Mouse (Mus musculus): ENCODE measurements at regions not wholly inside any gene's neighbourhood (a gene's known extent, or its start where the extent isn't known, plus 50 kb on each side); places are given as distances from the start of the nearest gene placed in this dataset.
A peak's percentile ranks its signal among the peaks of the same experiment; 100 is the strongest.

DNA sequence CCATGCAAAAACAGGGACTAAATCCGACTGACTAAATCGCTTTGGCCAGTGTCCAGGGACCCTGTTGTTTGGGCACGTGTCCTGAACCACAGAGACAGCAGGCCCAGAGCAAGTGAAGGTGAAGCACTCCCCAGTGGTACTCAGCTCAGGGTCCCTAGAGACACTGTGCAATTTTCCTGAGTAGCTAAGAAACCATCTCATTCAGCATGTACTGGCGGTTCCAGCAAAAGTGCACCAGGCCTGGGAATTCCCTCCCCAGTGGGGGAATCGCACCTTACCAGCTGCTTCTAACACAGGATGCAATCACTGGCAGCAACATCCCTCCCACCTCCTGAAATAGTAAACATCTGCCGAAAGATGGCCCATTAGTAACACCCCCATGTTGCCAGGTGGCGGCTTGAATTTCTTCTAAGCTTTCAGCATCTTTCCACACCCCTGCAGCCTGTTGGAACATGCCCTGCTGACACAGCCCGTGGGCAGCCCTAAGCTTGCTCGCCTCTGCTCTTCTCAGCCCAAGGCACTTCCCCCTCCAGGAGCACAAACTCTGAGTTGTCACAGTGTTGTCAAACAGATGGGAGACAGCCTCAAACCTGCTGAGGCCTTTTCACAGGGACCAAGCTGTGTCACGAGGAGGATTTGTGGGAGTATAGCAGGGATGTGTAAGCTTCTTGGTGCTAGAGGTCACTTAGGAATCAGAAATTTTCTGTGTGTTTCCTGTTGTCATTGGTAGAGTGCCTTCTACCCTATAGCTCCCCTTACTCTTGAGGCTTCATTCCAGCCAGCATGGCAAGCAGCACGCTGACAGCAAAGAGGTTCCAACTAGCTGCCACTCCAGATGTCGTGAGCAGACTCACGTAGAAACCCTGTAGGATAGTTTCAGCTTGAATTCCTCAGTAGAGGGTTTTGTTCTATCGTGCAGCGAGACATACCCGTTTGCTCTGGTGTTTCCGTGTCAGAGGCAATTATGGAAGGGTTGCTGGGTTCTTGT is 186.8 kb upstream of the Ntm start:
- WGBS: 26% methylated on average over 17 of the region's 17 CpGs
- H3K27ac ChIP-seq (ENCODE audit: low read depth, low read length): no peak overlapping the region
- H3K9ac ChIP-seq (ENCODE audit: low read depth, low read length): no peak overlapping the region
- no peaks in the 10 kb centered on the region for H3K36me3 ChIP-seq (ENCODE audit: control insufficient read depth, insufficient read depth, low read length)
- H3K4me2 ChIP-seq (replicated peaks; ENCODE audit: low read depth, low read length): no peak overlapping the region
- H3K27me3 ChIP-seq (ENCODE audit: control insufficient read depth, insufficient read depth, low read length): 0 out of 2 replicates have a peak, but pooled peaks cover 3% of the 10 kb centered on the region
- ATAC-seq (ENCODE audit: low FRiP score, low TSS enrichment): peak; percentile 75; the same call in 1 of the 2 replicates
- H3K4me3 ChIP-seq (ENCODE audit: low read length): no peak overlapping the region
- H3K4me1 ChIP-seq (ENCODE audit: control insufficient read depth, insufficient read depth, low read length): no peaks in the 10 kb centered on the region
- no peaks in the 10 kb centered on the region for H3K9me3 ChIP-seq (ENCODE audit: control insufficient read depth, low read length)

DNA sequence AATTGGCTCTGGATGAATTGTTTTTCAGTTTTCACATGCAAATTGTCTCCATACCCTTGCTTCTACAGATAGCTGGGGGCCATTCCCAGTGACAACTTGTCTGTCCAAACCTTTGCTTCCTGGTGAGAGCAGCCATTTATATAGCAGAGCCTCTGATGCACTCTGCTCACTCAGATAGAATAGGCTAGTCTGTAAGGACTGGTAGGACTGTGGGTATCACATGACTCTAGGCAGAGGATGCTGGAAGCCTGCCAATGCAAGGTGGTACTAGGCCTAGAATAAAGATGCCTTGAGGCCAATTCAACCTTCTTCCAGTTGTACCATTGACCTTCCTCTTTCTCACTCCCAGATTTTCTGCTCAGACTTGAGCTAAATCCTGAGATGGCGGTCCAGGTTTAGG is 188.2 kb upstream of the Ntm start:
- no peaks in the 10 kb centered on the region for H3K4me1 ChIP-seq (ENCODE audit: control insufficient read depth, insufficient read depth, low read length)
- WGBS: 87% methylated on average over 1 of the region's 1 CpGs
- 0 out of 2 replicates have a peak, but pooled peaks cover 3% of the 10 kb centered on the region for H3K27me3 ChIP-seq (ENCODE audit: control insufficient read depth, insufficient read depth, low read length)
- H3K36me3 ChIP-seq (ENCODE audit: control insufficient read depth, insufficient read depth, low read length): no peaks in the 10 kb centered on the region
- no peak overlapping the region for H3K27ac ChIP-seq (ENCODE audit: low read depth, low read length)
- H3K4me2 ChIP-seq (replicated peaks; ENCODE audit: low read depth, low read length): no peak overlapping the region
- H3K9me3 ChIP-seq (ENCODE audit: control insufficient read depth, low read length): no peaks in the 10 kb centered on the region
- H3K9ac ChIP-seq (ENCODE audit: low read depth, low read length): no peak overlapping the region
- no peak overlapping the region for H3K4me3 ChIP-seq (ENCODE audit: low read length)
- ATAC-seq (ENCODE audit: low FRiP score, low TSS enrichment): no peak

DNA sequence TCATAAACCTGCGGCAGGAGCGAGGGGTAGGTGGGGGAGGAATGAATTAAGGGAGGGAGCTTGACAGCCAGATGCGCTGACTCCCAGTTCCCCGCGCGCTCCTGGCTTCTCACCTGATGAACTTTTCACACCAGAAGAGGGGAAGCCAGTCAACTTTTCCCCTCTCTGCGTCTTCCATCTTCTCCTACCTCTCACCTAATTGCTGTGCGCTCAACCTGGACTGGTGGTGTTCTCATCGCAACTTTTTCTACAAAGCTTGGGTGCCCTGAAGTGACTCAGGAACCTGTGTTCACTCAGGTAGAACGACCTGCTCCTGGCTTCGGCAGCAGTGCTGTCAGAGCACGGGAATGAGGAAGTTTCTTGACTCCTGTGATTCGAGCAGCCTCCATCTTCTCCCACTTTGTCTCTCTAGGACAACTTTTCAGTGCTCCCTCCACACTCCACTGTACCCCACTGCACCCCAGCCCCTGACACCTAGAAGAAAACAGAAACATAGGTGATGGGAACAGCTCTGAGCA is 203.4 kb upstream of the Ntm start:
- peaks cover 14% of the 10 kb centered on the region; the same call in 1 of the 2 replicates for H3K4me1 ChIP-seq (ENCODE audit: control insufficient read depth, insufficient read depth, low read length)
- no peak for ATAC-seq (ENCODE audit: low FRiP score, low TSS enrichment)
- no peak overlapping the region for H3K4me2 ChIP-seq (replicated peaks; ENCODE audit: low read depth, low read length)
- no peak overlapping the region for H3K4me3 ChIP-seq (ENCODE audit: low read length)
- peak overlapping the region; percentile 42; the same call in 1 of the 2 replicates for H3K27ac ChIP-seq (ENCODE audit: low read depth, low read length)
- no peak overlapping the region for H3K9ac ChIP-seq (ENCODE audit: low read depth, low read length)
- no peaks in the 10 kb centered on the region for H3K36me3 ChIP-seq (ENCODE audit: control insufficient read depth, insufficient read depth, low read length)
- WGBS: 57% methylated on average over 13 of the region's 13 CpGs
- no peaks in the 10 kb centered on the region for H3K27me3 ChIP-seq (ENCODE audit: control insufficient read depth, insufficient read depth, low read length)
- no peaks in the 10 kb centered on the region for H3K9me3 ChIP-seq (ENCODE audit: control insufficient read depth, low read length)

DNA sequence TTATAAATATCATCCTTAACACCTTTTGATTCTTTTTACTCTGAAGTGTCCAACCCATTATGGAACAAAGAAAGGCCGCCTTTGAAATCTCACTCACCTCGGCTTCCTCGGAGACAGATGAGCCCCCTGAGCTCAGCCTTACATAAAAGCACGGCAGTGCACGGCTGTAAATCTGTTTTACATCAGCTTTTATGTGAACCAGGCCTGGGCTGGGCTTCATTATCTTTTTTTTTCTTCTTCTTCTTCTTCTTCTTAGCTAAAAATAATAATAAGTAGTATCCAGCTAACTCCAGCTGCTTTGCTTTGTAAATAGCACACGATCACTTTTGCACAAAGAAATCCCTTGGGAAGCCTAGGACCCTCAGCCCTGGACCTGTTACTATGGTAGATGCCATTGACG is 204.3 kb upstream of the Ntm start:
- Histone ChIP-seq H3K36me3 (ENCODE audit: control insufficient read depth, insufficient read depth, low read length) (no peaks in the 10 kb centered on the region), H3K4me3 (ENCODE audit: low read length) (no peak overlapping the region), H3K4me2 (replicated peaks; ENCODE audit: low read depth, low read length) (no peak overlapping the region), H3K27me3 (ENCODE audit: control insufficient read depth, insufficient read depth, low read length) (no peaks in the 10 kb centered on the region), H3K9ac (ENCODE audit: low read depth, low read length) (no peak overlapping the region), H3K27ac (ENCODE audit: low read depth, low read length) (no peak overlapping the region), H3K4me1 (ENCODE audit: control insufficient read depth, insufficient read depth, low read length) (peaks cover 14% of the 10 kb centered on the region; the same call in 1 of the 2 replicates), H3K9me3 (ENCODE audit: control insufficient read depth, low read length) (no peaks in the 10 kb centered on the region)
- no peak for ATAC-seq (ENCODE audit: low FRiP score, low TSS enrichment)
- WGBS: 16% methylated on average over 7 of the region's 7 CpGs

DNA sequence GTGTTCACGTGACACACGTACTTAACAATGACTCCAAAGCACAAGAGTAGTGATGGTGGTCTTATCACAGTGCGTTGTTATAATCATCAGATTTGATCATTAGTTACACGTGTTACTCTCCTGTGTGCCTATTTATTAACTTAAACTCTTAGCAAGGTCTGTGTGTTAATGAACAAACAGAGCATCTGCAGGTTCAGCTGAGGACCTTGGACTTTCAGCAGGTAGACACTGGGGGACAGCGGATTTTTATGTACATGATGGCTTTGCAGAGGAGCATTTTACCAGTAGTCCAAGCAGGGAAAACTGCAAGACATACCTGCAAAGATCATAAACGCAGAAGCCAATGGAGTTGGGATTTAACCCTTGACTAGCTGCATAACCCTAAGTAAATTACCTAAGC is 211.7 kb upstream of the Ntm start:
- 85% methylated on average over 6 of the region's 6 CpGs for whole genome bisulfite sequencing
- no peak for ATAC-seq (ENCODE audit: low FRiP score, low TSS enrichment)
- no peaks in the 10 kb centered on the region for H3K9me3 ChIP-seq (ENCODE audit: control insufficient read depth, low read length)

DNA sequence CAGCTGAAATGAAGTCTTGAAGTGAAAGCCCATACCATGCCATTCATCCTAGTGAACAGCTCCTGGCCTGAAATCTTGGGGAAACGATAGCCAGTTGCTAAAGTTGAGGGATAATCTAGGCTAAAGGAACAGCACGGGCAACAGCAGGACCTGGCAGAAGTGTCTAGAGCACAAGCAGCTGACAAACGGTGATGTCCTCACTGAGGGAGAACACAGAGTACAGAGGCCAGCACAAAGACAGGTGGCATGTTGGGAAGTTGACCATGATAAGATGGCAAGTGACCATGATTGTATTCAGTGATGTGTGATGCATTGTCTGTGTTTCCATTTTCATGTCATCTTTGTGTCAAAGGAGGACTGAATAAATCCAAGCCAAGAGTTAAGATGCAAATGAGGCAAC is 212.4 kb upstream of the Ntm start:
- ATAC-seq (ENCODE audit: low FRiP score, low TSS enrichment): no peak
- Histone ChIP-seq H3K36me3 (ENCODE audit: control insufficient read depth, insufficient read depth, low read length) (no peaks in the 10 kb centered on the region), H3K4me1 (ENCODE audit: control insufficient read depth, insufficient read depth, low read length) (no peaks in the 10 kb centered on the region), H3K4me2 (replicated peaks; ENCODE audit: low read depth, low read length) (no peak overlapping the region), H3K4me3 (ENCODE audit: low read length) (no peak overlapping the region), H3K27me3 (ENCODE audit: control insufficient read depth, insufficient read depth, low read length) (no peaks in the 10 kb centered on the region), H3K27ac (ENCODE audit: low read depth, low read length) (no peak overlapping the region), H3K9me3 (ENCODE audit: control insufficient read depth, low read length) (no peaks in the 10 kb centered on the region), H3K9ac (ENCODE audit: low read depth, low read length) (no peak overlapping the region)
- 73% methylated on average over 3 of the region's 3 CpGs for WGBS

More for the DNA sequence above, 211.7 kb upstream of the Ntm start:
- H3K27ac ChIP-seq (ENCODE audit: low read depth, low read length): no peak overlapping the region
- H3K36me3 ChIP-seq (ENCODE audit: control insufficient read depth, insufficient read depth, low read length): no peaks in the 10 kb centered on the region
- H3K4me1 ChIP-seq (ENCODE audit: control insufficient read depth, insufficient read depth, low read length): no peaks in the 10 kb centered on the region
- no peak overlapping the region for H3K4me3 ChIP-seq (ENCODE audit: low read length)
- no peak overlapping the region for H3K9ac ChIP-seq (ENCODE audit: low read depth, low read length)
- no peaks in the 10 kb centered on the region for H3K27me3 ChIP-seq (ENCODE audit: control insufficient read depth, insufficient read depth, low read length)
- H3K4me2 ChIP-seq (replicated peaks; ENCODE audit: low read depth, low read length): no peak overlapping the region

DNA sequence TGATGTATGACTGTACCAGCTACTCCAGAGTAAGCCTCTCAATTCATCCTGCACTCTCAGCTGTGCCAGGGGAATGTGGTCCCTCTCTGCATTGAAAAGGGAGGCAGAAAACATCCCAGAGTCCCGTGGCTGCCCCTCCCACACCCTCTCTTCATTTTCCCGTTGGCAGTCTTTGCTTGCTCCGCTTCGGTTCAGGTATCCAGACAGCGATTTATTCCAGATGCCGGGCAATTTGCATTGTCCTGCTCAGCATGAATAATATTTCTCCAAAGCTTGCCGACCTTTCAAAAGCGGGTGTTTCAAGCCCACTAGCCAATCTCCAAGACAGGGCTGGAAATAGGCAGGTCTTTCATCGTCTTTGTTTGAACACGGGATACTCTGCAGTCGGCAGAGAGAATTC is 220.5 kb upstream of the Ntm start:
- Histone ChIP-seq H3K27me3 (ENCODE audit: control insufficient read depth, insufficient read depth, low read length) (no peaks in the 10 kb centered on the region), H3K4me2 (replicated peaks; ENCODE audit: low read depth, low read length) (no peak overlapping the region), H3K4me1 (ENCODE audit: control insufficient read depth, insufficient read depth, low read length) (no peaks in the 10 kb centered on the region), H3K27ac (ENCODE audit: low read depth, low read length) (no peak overlapping the region), H3K36me3 (ENCODE audit: control insufficient read depth, insufficient read depth, low read length) (no peaks in the 10 kb centered on the region), H3K9ac (ENCODE audit: low read depth, low read length) (no peak overlapping the region), H3K4me3 (ENCODE audit: low read length) (no peak overlapping the region), H3K9me3 (ENCODE audit: control insufficient read depth, low read length) (no peaks in the 10 kb centered on the region)
- 79% methylated on average over 11 of the region's 11 CpGs for WGBS
- no peak for ATAC-seq (ENCODE audit: low FRiP score, low TSS enrichment)

DNA sequence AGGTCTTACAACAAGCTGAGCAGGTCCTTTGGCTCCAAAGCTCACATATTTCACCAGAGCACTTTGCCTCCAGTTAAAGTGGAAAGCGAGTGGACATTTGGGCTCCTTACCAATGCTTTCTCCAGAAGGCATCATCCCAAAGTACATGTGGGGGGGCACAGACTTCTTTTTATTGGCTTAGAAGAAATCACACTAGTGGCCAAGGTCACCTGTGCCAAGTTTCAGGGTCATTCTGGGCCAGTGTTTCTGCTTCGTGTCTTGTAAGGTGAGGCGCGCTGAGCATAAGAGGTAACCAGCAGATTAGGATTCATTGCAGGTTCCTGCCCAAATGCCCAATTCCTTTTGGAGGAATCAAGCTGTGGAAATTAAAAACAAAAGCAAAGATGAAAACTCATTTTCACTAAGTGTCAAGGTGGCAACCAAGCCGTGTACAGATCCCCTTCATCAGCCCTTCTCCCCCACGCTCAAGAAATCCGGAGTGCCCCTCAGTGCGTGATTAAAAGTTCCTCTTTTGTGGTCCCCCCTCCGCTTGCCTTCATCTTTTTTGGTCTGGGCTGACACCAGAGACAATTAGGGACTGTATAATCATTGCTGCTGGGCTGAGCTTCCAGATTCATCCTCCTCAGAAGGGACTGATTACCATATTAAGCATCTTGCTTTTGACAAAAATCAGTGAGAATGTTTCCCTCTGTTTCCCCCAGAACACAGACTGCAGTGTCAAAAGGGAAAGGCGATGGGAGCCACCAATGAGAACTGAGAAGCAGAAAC is 222.2 kb upstream of the Ntm start:
- H3K9ac ChIP-seq (ENCODE audit: low read depth, low read length): no peak overlapping the region
- no peaks in the 10 kb centered on the region for H3K27me3 ChIP-seq (ENCODE audit: control insufficient read depth, insufficient read depth, low read length)
- 84% methylated on average over 10 of the region's 10 CpGs for WGBS
- H3K4me2 ChIP-seq (replicated peaks; ENCODE audit: low read depth, low read length): no peak overlapping the region
- no peaks in the 10 kb centered on the region for H3K4me1 ChIP-seq (ENCODE audit: control insufficient read depth, insufficient read depth, low read length)
- H3K9me3 ChIP-seq (ENCODE audit: control insufficient read depth, low read length): no peaks in the 10 kb centered on the region
- H3K27ac ChIP-seq (ENCODE audit: low read depth, low read length): no peak overlapping the region
- ATAC-seq (ENCODE audit: low FRiP score, low TSS enrichment): no peak
- no peak overlapping the region for H3K4me3 ChIP-seq (ENCODE audit: low read length)
- no peaks in the 10 kb centered on the region for H3K36me3 ChIP-seq (ENCODE audit: control insufficient read depth, insufficient read depth, low read length)

Measured in kidney, embryonic 14.5 days (tissue).